Mouse (Mus musculus): ENCODE results near the gene Dip2c. TPM values are rescaled to one million over a fixed set of nuclear protein-coding genes. Genes with fewer than 3 reads are reported as not detected.

Gene Dip2c
- total and polyA plus RNA-seq, 2 experiments from 2014 or later = 8.8 to 67.4 TPM

GRCm38 (mm10) chr13:9706720-9707119, 430.4 kb downstream of the Dip2c start:
- TF ChIP-seq CTCF (IDR thresholded peaks at IDR 0.05; ENCODE audit: low read depth) = no peak
- DNase-seq (no peak), ATAC-seq (no peak)
- Histone ChIP-seq H3K9ac (no peak overlapping the region), H3K27me3 (ENCODE audit: insufficient read depth, low read length) (no peaks in the 10 kb centered on the region), H3K36me3 (ENCODE audit: insufficient read depth) (peaks cover 6% of the 10 kb centered on the region), H3K4me1 (ENCODE audit: insufficient read depth) (no peaks in the 10 kb centered on the region), H3K27ac (ENCODE audit: low read depth, low read length) (no peak overlapping the region), H3K9me3 (ENCODE audit: low read length) (no peaks in the 10 kb centered on the region), H3K4me2 (ENCODE audit: low read depth) (no peak overlapping the region), H3K4me3 (ENCODE audit: low read depth, low read length) (no peak overlapping the region)
- WGBS = 81% methylated on average over 8 of the region's 8 CpGs

DNA sequence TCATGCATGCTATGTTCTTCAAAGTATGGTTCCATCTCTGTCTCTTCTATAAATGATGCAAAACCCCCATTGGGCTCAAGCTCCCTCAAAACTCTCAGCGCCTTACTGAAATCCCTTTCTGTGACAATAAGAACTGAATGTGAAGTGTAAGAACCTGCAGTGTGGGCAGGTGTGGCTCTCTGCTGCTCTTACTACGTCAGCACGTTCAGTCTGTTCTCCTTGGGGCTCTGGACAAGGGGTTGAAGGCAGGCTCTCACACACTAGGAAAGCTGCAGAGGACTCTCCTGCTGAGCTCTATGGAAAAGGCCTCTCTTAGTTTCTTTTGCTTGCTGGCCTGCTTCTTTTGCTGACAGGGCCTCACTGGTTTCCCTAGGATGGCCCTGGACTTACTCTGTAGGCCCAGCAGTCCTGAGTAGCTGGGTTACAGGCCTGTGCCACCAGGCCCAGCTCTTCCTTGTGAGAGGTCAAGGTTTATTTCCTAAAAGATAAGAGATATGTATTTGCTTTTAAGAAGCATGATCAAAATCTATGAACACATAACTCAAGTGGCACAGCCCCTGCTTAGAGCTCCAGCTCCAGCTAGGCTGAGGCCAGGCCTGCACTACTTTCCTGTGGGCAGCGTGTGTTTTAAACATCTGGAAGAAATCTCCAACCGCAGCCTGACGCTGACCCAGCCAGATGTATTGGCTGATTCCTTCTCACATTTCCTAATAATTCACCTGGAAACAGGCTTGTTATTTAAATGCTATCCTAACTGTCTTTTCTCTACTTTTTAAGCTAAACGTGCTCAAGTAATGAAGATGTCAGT, 432.3 kb downstream of the Dip2c start:
- no peaks in the 10 kb centered on the region for H3K9me3 ChIP-seq (ENCODE audit: low read length)
- no peaks in the 10 kb centered on the region for H3K4me1 ChIP-seq (ENCODE audit: insufficient read depth)
- ATAC-seq = no peak
- 92% methylated on average over 7 of the region's 7 CpGs for WGBS
- DNase-seq = no peak
- H3K9ac ChIP-seq = no peak overlapping the region
- H3K36me3 ChIP-seq (ENCODE audit: insufficient read depth) = peaks cover 6% of the 10 kb centered on the region
- no peak overlapping the region for H3K4me2 ChIP-seq (ENCODE audit: low read depth)
- H3K4me3 ChIP-seq (ENCODE audit: low read depth, low read length) = no peak overlapping the region
- no peaks in the 10 kb centered on the region for H3K27me3 ChIP-seq (ENCODE audit: insufficient read depth, low read length)
- no peak overlapping the region for H3K27ac ChIP-seq (ENCODE audit: low read depth, low read length)
- no peak for TF ChIP-seq CTCF (IDR thresholded peaks at IDR 0.05; ENCODE audit: low read depth)

GRCm38 (mm10) chr13:9712409-9712808, 436.1 kb downstream of the Dip2c start:
- 96% methylated on average over 1 of the region's 1 CpGs for WGBS
- ATAC-seq = no peak
- H3K9ac ChIP-seq = no peak overlapping the region
- no peaks in the 10 kb centered on the region for H3K4me1 ChIP-seq (ENCODE audit: insufficient read depth)
- peaks cover 3% of the 10 kb centered on the region; the same call in 1 of the 2 replicates for H3K36me3 ChIP-seq (ENCODE audit: insufficient read depth)
- H3K27ac ChIP-seq (ENCODE audit: low read depth, low read length) = no peak overlapping the region
- no peak for TF ChIP-seq CTCF (IDR thresholded peaks at IDR 0.05; ENCODE audit: low read depth)
- H3K27me3 ChIP-seq (ENCODE audit: insufficient read depth, low read length) = no peaks in the 10 kb centered on the region
- H3K4me2 ChIP-seq (ENCODE audit: low read depth) = no peak overlapping the region
- DNase-seq = no peak
- H3K4me3 ChIP-seq (ENCODE audit: low read depth, low read length) = no peak overlapping the region
- H3K9me3 ChIP-seq (ENCODE audit: low read length) = no peaks in the 10 kb centered on the region

GRCm38 (mm10) chr13:9712971-9713370, 436.6 kb downstream of the Dip2c start:
- no peak overlapping the region for H3K9ac ChIP-seq
- DNase-seq (no peak), ATAC-seq (no peak)
- H3K27me3 ChIP-seq (ENCODE audit: insufficient read depth, low read length) = no peaks in the 10 kb centered on the region
- 82% methylated on average over 3 of the region's 3 CpGs for whole genome bisulfite sequencing
- no peak overlapping the region for H3K4me2 ChIP-seq (ENCODE audit: low read depth)
- TF ChIP-seq CTCF (IDR thresholded peaks at IDR 0.05; ENCODE audit: low read depth) = no peak
- H3K4me1 ChIP-seq (ENCODE audit: insufficient read depth) = no peaks in the 10 kb centered on the region
- H3K36me3 ChIP-seq (ENCODE audit: insufficient read depth) = peaks cover 3% of the 10 kb centered on the region; the same call in 1 of the 2 replicates
- H3K4me3 ChIP-seq (ENCODE audit: low read depth, low read length) = no peak overlapping the region
- no peaks in the 10 kb centered on the region for H3K9me3 ChIP-seq (ENCODE audit: low read length)
- no peak overlapping the region for H3K27ac ChIP-seq (ENCODE audit: low read depth, low read length)

GRCm38 (mm10) chr13:9713462-9714134, 437.3 kb downstream of the Dip2c start:
- TF ChIP-seq CTCF (IDR thresholded peaks at IDR 0.05; ENCODE audit: low read depth) = no peak
- Histone ChIP-seq H3K27me3 (ENCODE audit: insufficient read depth, low read length) (no peaks in the 10 kb centered on the region), H3K4me3 (ENCODE audit: low read depth, low read length) (no peak overlapping the region), H3K4me2 (ENCODE audit: low read depth) (no peak overlapping the region), H3K36me3 (ENCODE audit: insufficient read depth) (peaks cover 6% of the 10 kb centered on the region), H3K4me1 (ENCODE audit: insufficient read depth) (no peaks in the 10 kb centered on the region), H3K27ac (ENCODE audit: low read depth, low read length) (no peak overlapping the region), H3K9me3 (ENCODE audit: low read length) (no peaks in the 10 kb centered on the region), H3K9ac (no peak overlapping the region)
- DNase-seq (no peak), ATAC-seq (no peak)
- 83% methylated on average over 6 of the region's 6 CpGs for WGBS

DNA sequence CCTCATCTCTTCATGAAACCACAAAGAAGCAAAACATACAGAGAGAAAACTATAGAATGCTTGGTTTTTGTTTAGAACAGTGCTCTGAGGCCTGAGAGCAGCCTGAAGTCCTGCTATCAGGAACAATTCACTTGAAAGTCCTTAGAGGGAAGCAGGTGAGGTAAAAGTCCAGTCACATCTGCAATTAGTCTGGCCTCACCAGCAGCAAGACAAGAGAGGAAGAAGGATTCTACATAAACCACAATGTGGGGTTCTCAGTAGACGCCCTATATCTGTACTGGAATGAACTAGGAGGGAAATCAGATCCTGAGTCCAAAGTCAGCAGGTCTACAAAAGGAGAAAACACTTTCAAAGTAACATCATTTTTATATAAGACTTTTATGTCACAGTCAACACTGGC, 438.9 kb downstream of the Dip2c start:
- H3K27me3 ChIP-seq (ENCODE audit: insufficient read depth, low read length) = no peaks in the 10 kb centered on the region
- DNase-seq = no peak
- no peak overlapping the region for H3K27ac ChIP-seq (ENCODE audit: low read depth, low read length)
- H3K9ac ChIP-seq = no peak overlapping the region
- H3K36me3 ChIP-seq (ENCODE audit: insufficient read depth) = peaks cover 7% of the 10 kb centered on the region; the same call in 1 of the 2 replicates
- no peak overlapping the region for H3K4me3 ChIP-seq (ENCODE audit: low read depth, low read length)
- no peaks in the 10 kb centered on the region for H3K4me1 ChIP-seq (ENCODE audit: insufficient read depth)
- no peak for TF ChIP-seq CTCF (IDR thresholded peaks at IDR 0.05; ENCODE audit: low read depth)
- no peak overlapping the region for H3K4me2 ChIP-seq (ENCODE audit: low read depth)
- ATAC-seq = no peak
- 97% methylated on average over 1 of the region's 1 CpGs for WGBS
- no peaks in the 10 kb centered on the region for H3K9me3 ChIP-seq (ENCODE audit: low read length)

Other genes with a start within 250 kb of the Dip2c start
- 61.9 and 82.6 TPM in 2 replicates for gene Larp4b, start 182.6 kb upstream of the Dip2c start, total RNA-seq (2014; rRNA removed)
- 20.6 and 31.7 TPM in 2 replicates for gene Larp4b, start 182.6 kb upstream of the Dip2c start, polyA plus RNA-seq (2015; fragmentation: Nextera tagmentation; extraction: Ambion mirVana)

Measured in forebrain, postnatal 0 days (tissue).